Mouse (Mus musculus) heart, embryonic 11.5 days (tissue): ENCODE measurements around the gene Alpk1. TPM values are rescaled to one million over a fixed set of nuclear protein-coding genes. Genes with fewer than 3 reads are reported as not detected.
"Not testable (repeated sequence)": the region's sequence is repeated elsewhere in the genome, so short reads cannot be mapped to it uniquely, and the experiment has no call there.

Experiments used
- ATAC-seq: fragments of 200-750 bp; cut with Nextera tagmentation; replicated peaks from 2 replicates; pipeline ENCODE4 v1.8.0; 2017; ENCODE audit warnings: moderate library complexity; ENCODE audit not compliant: insufficient number of reproducible peaks, low FRiP score, low TSS enrichment
- H3K27ac ChIP-seq: fragments of 300-500 bp; sonication (generic); 2 replicates; pipeline ENCODE4 v1.5.1; 2014; ENCODE audit warnings: mild to moderate bottlenecking, low read depth, low read length
- H3K27me3 ChIP-seq: fragments of 300-500 bp; sonication (generic); 2 replicates; pipeline ENCODE4 v1.6.1; 2014; ENCODE audit warnings: mild to moderate bottlenecking, low read length, mixed read lengths; ENCODE audit not compliant: control insufficient read depth, insufficient read depth
- H3K36me3 ChIP-seq: fragments of 300-500 bp; sonication (generic); 2 replicates; pipeline ENCODE4 v1.6.1; 2014; ENCODE audit warnings: mild to moderate bottlenecking, low read length, moderate library complexity, mixed read lengths; ENCODE audit not compliant: control insufficient read depth, insufficient read depth
- H3K4me1 ChIP-seq: fragments of 300-500 bp; sonication (generic); 2 replicates; pipeline ENCODE4 v1.6.1; 2014; ENCODE audit warnings: low read length; ENCODE audit not compliant: control insufficient read depth, insufficient read depth
- H3K4me2 ChIP-seq: fragments of 300-500 bp; sonication (generic); 2 replicates; pipeline ENCODE4 v1.6.1; 2014; ENCODE audit warnings: mild to moderate bottlenecking, moderate library complexity
- H3K4me3 ChIP-seq: fragments of 300-500 bp; sonication (generic); 2 replicates; pipeline ENCODE4 v1.5.1; 2014; ENCODE audit warnings: low read depth, low read length
- H3K9ac ChIP-seq: fragments of 300-500 bp; sonication (generic); 2 replicates; pipeline ENCODE4 v1.6.1; 2014; ENCODE audit warnings: mild to moderate bottlenecking, low read depth, low read length, moderate library complexity
- H3K9me3 ChIP-seq: fragments of 300-500 bp; sonication (generic); replicated peaks from 2 replicates; pipeline ENCODE4 v1.6.1; 2016; ENCODE audit warnings: low read length; ENCODE audit not compliant: control insufficient read depth
- WGBS: fragments of 180-500 bp; shearing (Covaris S2); extraction: QIAGEN DNeasy Blood & Tissue Kit; methylation state at CpG from one replicate; pipeline ENCODE4 v1.1.7; 2014; ENCODE audit not compliant: insufficient replicate concordance; 5-methylcytosine and 5-hydroxymethylcytosine counted together
- polyA plus RNA-seq: library from polyadenylated mRNA; unstranded; fragments of >200 nt; fragmentation: Nextera tagmentation; extraction: Ambion mirVana; gene quantifications from 2 replicates; pipeline ENCODE4 v1.2.1, GENCODE M21; 2014

The Alpk1 gene
- polyA plus RNA-seq, 1 experiment from 2014 or later: 1.2 TPM

- WGBS: 39% methylated on average over 7 of the region's 7 CpGs
- Histone ChIP-seq H3K27ac (no peak overlapping the region), H3K9me3 (no peaks in the 10 kb centered on the region), H3K36me3 (no peaks in the 10 kb centered on the region), H3K4me3 (no peak overlapping the region), H3K4me2 (no peak overlapping the region), H3K9ac (no peak overlapping the region), H3K27me3 (peaks cover 20% of the 10 kb centered on the region), H3K4me1 (peaks cover 9% of the 10 kb centered on the region; the same call in 1 of the 2 replicates)
- ATAC-seq: no peak
Measured at GRCm38 (mm10) chr3:127788038-127788437, 7.7 kb upstream of the Alpk1 start.

GRCm38 (mm10) chr3:127787032-127787431 lies 6.7 kb upstream of the Alpk1 start:
- no peaks in the 10 kb centered on the region for H3K36me3 ChIP-seq
- no peak for ATAC-seq
- no peak overlapping the region for H3K27ac ChIP-seq
- no peak overlapping the region for H3K4me2 ChIP-seq
- peaks cover 20% of the 10 kb centered on the region for H3K27me3 ChIP-seq
- no peak overlapping the region for H3K9ac ChIP-seq
- H3K4me1 ChIP-seq: peaks cover 9% of the 10 kb centered on the region; the same call in 1 of the 2 replicates
- H3K9me3 ChIP-seq: no peaks in the 10 kb centered on the region
- H3K4me3 ChIP-seq: no peak overlapping the region

- H3K27ac ChIP-seq, H3K4me1 ChIP-seq, H3K9ac ChIP-seq, H3K9me3 ChIP-seq, ATAC-seq, H3K4me2 ChIP-seq, H3K36me3 ChIP-seq, H3K4me3 ChIP-seq: not testable (repeated sequence)
- H3K27me3 ChIP-seq: peaks cover 13% of the 10 kb centered on the region
- WGBS: 94% methylated on average over 8 of the region's 8 CpGs
Measured at GRCm38 (mm10) chr3:127783680-127784079, 3.4 kb upstream of the Alpk1 start.

- H3K4me3 ChIP-seq: no peak overlapping the region
- H3K36me3 ChIP-seq: no peaks in the 10 kb centered on the region
- no peaks in the 10 kb centered on the region for H3K9me3 ChIP-seq
- no peak overlapping the region for H3K9ac ChIP-seq
- H3K27me3 ChIP-seq: peaks cover 7% of the 10 kb centered on the region
- H3K4me2 ChIP-seq: no peak overlapping the region
- no peaks in the 10 kb centered on the region for H3K4me1 ChIP-seq
- no peak for ATAC-seq
- 76% methylated on average over 6 of the region's 6 CpGs for WGBS
- H3K27ac ChIP-seq: no peak overlapping the region
Measured at GRCm38 (mm10) chr3:127782921-127783320, 2.6 kb upstream of the Alpk1 start.

GRCm38 (mm10) chr3:127780921-127781320 lies 594 bp upstream of the Alpk1 start:
- no peaks in the 10 kb centered on the region for H3K36me3 ChIP-seq
- H3K9ac ChIP-seq: no peak overlapping the region
- no peaks in the 10 kb centered on the region for H3K9me3 ChIP-seq
- H3K4me2 ChIP-seq: no peak overlapping the region
- H3K4me1 ChIP-seq: no peaks in the 10 kb centered on the region
- no peak for ATAC-seq
- no peaks in the 10 kb centered on the region for H3K27me3 ChIP-seq
- no peak overlapping the region for H3K4me3 ChIP-seq
- WGBS: 93% methylated on average over 9 of the region's 9 CpGs
- H3K27ac ChIP-seq: no peak overlapping the region

GRCm38 (mm10) chr3:127769146-127769545 lies 11.2 kb downstream of the Alpk1 start:
- no peak overlapping the region for H3K27ac ChIP-seq
- 81% methylated on average over 11 of the region's 11 CpGs for WGBS
- no peaks in the 10 kb centered on the region for H3K36me3 ChIP-seq
- ATAC-seq: no peak
- no peaks in the 10 kb centered on the region for H3K9me3 ChIP-seq
- no peaks in the 10 kb centered on the region for H3K4me1 ChIP-seq
- no peak overlapping the region for H3K4me2 ChIP-seq
- H3K9ac ChIP-seq: no peak overlapping the region
- H3K27me3 ChIP-seq: 0 out of 2 replicates have a peak, but pooled peaks cover 4% of the 10 kb centered on the region
- no peak overlapping the region for H3K4me3 ChIP-seq

GRCm38 (mm10) chr3:127765971-127766370 lies 14.4 kb downstream of the Alpk1 start:
- Histone ChIP-seq H3K4me3 (no peak overlapping the region), H3K9me3 (no peaks in the 10 kb centered on the region), H3K27ac (no peak overlapping the region), H3K27me3 (peaks cover 8% of the 10 kb centered on the region), H3K4me1 (no peaks in the 10 kb centered on the region), H3K36me3 (no peaks in the 10 kb centered on the region), H3K9ac (no peak overlapping the region), H3K4me2 (no peak overlapping the region)
- WGBS: 56% methylated on average over 3 of the region's 3 CpGs
- ATAC-seq: no peak

- no peak overlapping the region for H3K9ac ChIP-seq
- no peaks in the 10 kb centered on the region for H3K36me3 ChIP-seq
- no peak for ATAC-seq
- no peaks in the 10 kb centered on the region for H3K9me3 ChIP-seq
- WGBS: 55% methylated on average over 5 of the region's 5 CpGs
- no peaks in the 10 kb centered on the region for H3K4me1 ChIP-seq
- no peak overlapping the region for H3K4me2 ChIP-seq
- H3K27ac ChIP-seq: no peak overlapping the region
- H3K27me3 ChIP-seq: peaks cover 15% of the 10 kb centered on the region
- no peak overlapping the region for H3K4me3 ChIP-seq
Measured at GRCm38 (mm10) chr3:127764541-127764940, 15.8 kb downstream of the Alpk1 start.

- Histone ChIP-seq H3K9me3 (no peaks in the 10 kb centered on the region), H3K4me1 (no peaks in the 10 kb centered on the region), H3K4me3 (no peak overlapping the region), H3K27me3 (peaks cover 25% of the 10 kb centered on the region), H3K9ac (no peak overlapping the region), H3K27ac (no peak overlapping the region), H3K4me2 (no peak overlapping the region), H3K36me3 (no peaks in the 10 kb centered on the region)
- 32% methylated on average over 7 of the region's 7 CpGs for WGBS
- no peak for ATAC-seq
Measured at GRCm38 (mm10) chr3:127763076-127763612, 17.2 kb downstream of the Alpk1 start.
